Mouse (Mus musculus) heart, postnatal 36 days (tissue): Measurements from ENCODE around the gene Dvl2. TPM values are rescaled to one million over a fixed set of nuclear protein-coding genes. Genes with fewer than 3 reads are reported as not detected.

Experiments
- DNase-seq, 2 experiments: peaks; one replicate each; pipeline ENCODE4 v3.0.0; 2021 to 2022
- intact Hi-C: fragments of 180-260 bp; cut with DNase I; formaldehyde crosslinking; loops from one replicate; pipeline ENCODE4 v1.15.1; 2025
- microRNA-seq, 2 experiments: library from miRNA; unstranded; fragments of <30 nt; microRNA quantifications; one replicate each; pipeline ENCODE4 v1.2.0; 2021; ENCODE audit warnings: borderline number of aligned reads in 2 of 2
- total RNA-seq, 2 experiments: library from RNA; stranded (reverse); gene quantifications; 2 replicates each; pipeline ENCODE4 v1.2.3; 2021

Gene Dvl2
- total RNA-seq, 2 experiments from 2014 or later: 5.0 to 6.1 TPM

- DNase-seq: no peak
- intact Hi-C loops: no loop called here
Observed at GRCm38 (mm10) chr11:70049366-70049765, 49.0 kb downstream of the Dvl2 start.

- intact Hi-C loops: no loop called here
- no peak for DNase-seq
Observed at GRCm38 (mm10) chr11:70049816-70050215, 49.4 kb downstream of the Dvl2 start.

GRCm38 (mm10) chr11:70053156-70053555 is 52.8 kb downstream of the Dvl2 start:
- no peak for DNase-seq
- intact Hi-C loops: no loop called here

GRCm38 (mm10) chr11:70053898-70054570 is 53.6 kb downstream of the Dvl2 start, which contains the start of gene Asgr1:
TSS of gene Asgr1 (plus strand) at chr11:70054085.
- no peak for DNase-seq
- intact Hi-C loops: no loop called here

- peak; percentile 78 to 80 for DNase-seq
- intact Hi-C loops: loop anchor here (1.0 kb wide), 1 partner anchor 147 kb away; no protein-coding TSS in a partner anchor
Observed at GRCm38 (mm10) chr11:70055618-70056214, 55.3 kb downstream of the Dvl2 start.

GRCm38 (mm10) chr11:70057805-70058204 is 57.4 kb downstream of the Dvl2 start:
- DNase-seq: no peak
- intact Hi-C loops: no loop called here

- DNase-seq: no peak
- intact Hi-C loops: no loop called here
Observed at GRCm38 (mm10) chr11:70059930-70060329, 59.5 kb downstream of the Dvl2 start.

Small RNA genes within 50 kb of the gene (microRNA-seq; reads per million reads assigned to microRNA genes)
- gene Gm44349 (0 reads per million in 2 experiments), gene Mir324 (1,388 to 1,414 reads per million in 2 experiments)

Other genes with a start within 250 kb of the Dvl2 start
- gene Polr2a, start 242.0 kb upstream of the Dvl2 start, total RNA-seq: 10 to 100 TPM; 30.1 to 35.4 TPM
- not detected for gene Slc35g3, start 238.6 kb upstream of the Dvl2 start, total RNA-seq
- 10 to 100 TPM; 39.0 to 43.1 TPM for gene Zbtb4, start 234.7 kb upstream of the Dvl2 start, total RNA-seq
- gene Chrnb1, start 204.7 kb upstream of the Dvl2 start, total RNA-seq: 1 to 10 TPM; 3.6 to 4.3 TPM
- gene Fgf11, start 198.7 kb upstream of the Dvl2 start, total RNA-seq: 1 to 10 TPM; 2.4 to 3.0 TPM
- under 1 TPM; 0.41 to 0.56 TPM for gene Tmem102, start 195.0 kb upstream of the Dvl2 start, total RNA-seq
- gene Gm39566, start 185.3 kb upstream of the Dvl2 start, total RNA-seq: not detected
- not detected for gene Spem2, start 182.1 kb upstream of the Dvl2 start, total RNA-seq
- gene Spem1, start 178.4 kb upstream of the Dvl2 start, total RNA-seq: not detected
- 1 to 10 TPM; 4.6 to 4.8 TPM for gene Nlgn2, start 162.8 kb upstream of the Dvl2 start, total RNA-seq
- gene Tmem256, start 162.1 kb upstream of the Dvl2 start, total RNA-seq: 100 to 1,000 TPM; 189 to 220 TPM
- gene Plscr3, start 154.2 kb upstream of the Dvl2 start, total RNA-seq: 10 to 100 TPM; 24.6 to 26.7 TPM
- under 1 TPM; 0.08 to 0.11 TPM for gene Tnk1, start 141.9 kb upstream of the Dvl2 start, total RNA-seq
- gene Tmem95, start 122.6 kb upstream of the Dvl2 start, total RNA-seq: not detected
- 1 to 10 TPM; 2.6 to 2.8 TPM for gene Kctd11, start 119.2 kb upstream of the Dvl2 start, total RNA-seq
- under 1 TPM; 0.78 to 0.89 TPM for gene Acap1, start 105.1 kb upstream of the Dvl2 start, total RNA-seq
- gene 2810408A11Rik, start 99.6 kb upstream of the Dvl2 start, total RNA-seq: under 1 TPM; 0.73 to 0.89 TPM
- gene Neurl4, start 99.5 kb upstream of the Dvl2 start, total RNA-seq: 10 to 100 TPM; 40.2 to 47.4 TPM
- 10 to 100 TPM; 28.2 to 32.1 TPM for gene Gps2, start 86.7 kb upstream of the Dvl2 start, total RNA-seq
- gene Eif5a, start 78.6 kb upstream of the Dvl2 start, total RNA-seq: 100 to 1,000 TPM; 420 to 449 TPM
- 10 to 100 TPM; 18.4 to 20.3 TPM for gene Ybx2, start 64.8 kb upstream of the Dvl2 start, total RNA-seq
- 100 to 1,000 TPM; 385 to 406 TPM for gene Slc2a4, start 52.4 kb upstream of the Dvl2 start, total RNA-seq
- not detected for gene Cldn7, start 35.8 kb upstream of the Dvl2 start, total RNA-seq
- gene Ctdnep1, start 19.4 kb upstream of the Dvl2 start, total RNA-seq: 100 to 1,000 TPM; 160 to 169 TPM
- 10 to 100 TPM; 47.0 to 47.4 TPM for gene Elp5, start 18.1 kb upstream of the Dvl2 start, total RNA-seq
- gene Gabarap, start 9.5 kb upstream of the Dvl2 start, total RNA-seq: 100 to 1,000 TPM; 306 to 329 TPM
- 10 to 100 TPM; 23.1 to 23.4 TPM for gene Phf23, start 4.8 kb upstream of the Dvl2 start, total RNA-seq
- gene Acadvl, start 14.8 kb downstream of the Dvl2 start, total RNA-seq: 1,000 to 10,000 TPM; 1,292 to 1,425 TPM
- 1 to 10 TPM; 6.3 to 7.4 TPM for gene Dlg4, start 16.3 kb downstream of the Dvl2 start, total RNA-seq
- not detected for gene Asgr1, start 53.5 kb downstream of the Dvl2 start, total RNA-seq
- not detected for gene Asgr2, start 92.0 kb downstream of the Dvl2 start, total RNA-seq
- gene Mgl2, start 129.7 kb downstream of the Dvl2 start, total RNA-seq: 1 to 10 TPM; 4.2 to 5.8 TPM
- 1 to 10 TPM; 2.7 to 3.3 TPM for gene Clec10a, start 155.6 kb downstream of the Dvl2 start, total RNA-seq
- gene Slc16a11, start 212.2 kb downstream of the Dvl2 start, total RNA-seq: under 1 TPM; 0.28 to 0.30 TPM
- 1 to 10 TPM; 3.3 to 3.9 TPM for gene Slc16a13, start 220.5 kb downstream of the Dvl2 start, total RNA-seq
- 10 to 100 TPM; 19.7 to 20.0 TPM for gene Bcl6b, start 229.2 kb downstream of the Dvl2 start, total RNA-seq
- gene 0610010K14Rik, start 237.3 kb downstream of the Dvl2 start, total RNA-seq: 10 to 100 TPM; 32.7 to 38.0 TPM
- 1 to 10 TPM; 2.1 to 3.3 TPM for gene Gm21988, start 239.2 kb downstream of the Dvl2 start, total RNA-seq
- gene Rnasek, start 239.2 kb downstream of the Dvl2 start, total RNA-seq: 100 to 1,000 TPM; 106 to 113 TPM